Mouse (Mus musculus) limb, embryonic 14.5 days (tissue): ENCODE measurements around the gene Bcar1. TPM values are rescaled to one million over a fixed set of nuclear protein-coding genes. Genes with fewer than 3 reads are reported as not detected.

Experiments used
- ATAC-seq: fragments of 200-750 bp; cut with Nextera tagmentation; 2 replicates; pipeline ENCODE4 v1.8.0; 2017; ENCODE audit warnings: low read depth, moderate number of reproducible peaks, moderate TSS enrichment; ENCODE audit not compliant: low FRiP score
- DNase-seq: peaks from one replicate; pipeline ENCODE4 v3.0.0-alpha.2; 2015; ENCODE audit warnings: low spot score
- H3K27ac ChIP-seq: fragments of 300-500 bp; sonication (generic); replicated peaks from 2 replicates; pipeline ENCODE4 v1.5.1; 2014; ENCODE audit warnings: low read depth, mild to moderate bottlenecking, low read length, moderate library complexity, mixed read lengths
- H3K27me3 ChIP-seq: fragments of 300-500 bp; sonication (generic); 2 replicates; pipeline ENCODE4 v1.6.1; 2014; ENCODE audit warnings: low read length, mixed read lengths; ENCODE audit not compliant: control insufficient read depth, insufficient read depth
- H3K36me3 ChIP-seq: fragments of 300-500 bp; sonication (generic); 2 replicates; pipeline ENCODE4 v1.6.1; 2014; ENCODE audit warnings: mild to moderate bottlenecking, low read length, moderate library complexity, mixed read lengths; ENCODE audit not compliant: control insufficient read depth, insufficient read depth
- H3K4me1 ChIP-seq: fragments of 300-500 bp; sonication (generic); 2 replicates; pipeline ENCODE4 v1.6.1; 2014; ENCODE audit warnings: antibody characterized with exemption, low read length, mixed read lengths; ENCODE audit not compliant: control insufficient read depth, insufficient read depth
- H3K4me2 ChIP-seq: fragments of 300-500 bp; sonication (generic); replicated peaks from 2 replicates; pipeline ENCODE4 v1.6.1; 2014; ENCODE audit warnings: low read depth, mild to moderate bottlenecking, low read length, moderate library complexity; ENCODE audit not compliant: severe bottlenecking
- H3K4me3 ChIP-seq: fragments of 300-500 bp; sonication (generic); replicated peaks from 2 replicates; pipeline ENCODE4 v1.5.1; 2014; ENCODE audit warnings: low read length
- H3K9ac ChIP-seq: fragments of 300-500 bp; sonication (generic); 2 replicates; pipeline ENCODE4 v1.6.1; 2014; ENCODE audit warnings: mild to moderate bottlenecking, low read depth, low read length, moderate library complexity; ENCODE audit not compliant: severe bottlenecking
- H3K9me3 ChIP-seq: fragments of 300-500 bp; sonication (generic); 2 replicates; pipeline ENCODE4 v1.6.1; 2016; ENCODE audit warnings: low read length; ENCODE audit not compliant: control insufficient read depth
- POLR2A ChIP-seq: fragments of 200-500 bp; IDR thresholded peaks from 2 replicates; pipeline ENCODE4 v1.8.0; 2012; ENCODE audit warnings: inconsistent platforms, mild to moderate bottlenecking, moderate library complexity, borderline replicate concordance; ENCODE audit not compliant: insufficient read depth, insufficient read length; ENCODE audit errors: extremely low read depth
- WGBS: fragments of 180-500 bp; shearing (Covaris S2); extraction: QIAGEN DNeasy Blood & Tissue Kit; methylation state at CpG from one replicate; pipeline ENCODE4 v1.1.7; 2014; 5-methylcytosine and 5-hydroxymethylcytosine counted together
- polyA plus RNA-seq, 2 experiments: library from polyadenylated mRNA; depleted of rRNA in 1 of 2; stranded (reverse) in 1 of 2; unstranded in 1 of 2; fragments of >200 nt; fragmentation: Nextera tagmentation in 1 of 2; extraction: Ambion mirVana in 1 of 2; gene quantifications; 2 replicates each; pipeline versions ENCODE4 v1.2.1 to v1.2.3; 2012 to 2014

Gene Bcar1
- polyA plus RNA-seq, 2 experiments: 40.7 to 55.5 TPM

DNA sequence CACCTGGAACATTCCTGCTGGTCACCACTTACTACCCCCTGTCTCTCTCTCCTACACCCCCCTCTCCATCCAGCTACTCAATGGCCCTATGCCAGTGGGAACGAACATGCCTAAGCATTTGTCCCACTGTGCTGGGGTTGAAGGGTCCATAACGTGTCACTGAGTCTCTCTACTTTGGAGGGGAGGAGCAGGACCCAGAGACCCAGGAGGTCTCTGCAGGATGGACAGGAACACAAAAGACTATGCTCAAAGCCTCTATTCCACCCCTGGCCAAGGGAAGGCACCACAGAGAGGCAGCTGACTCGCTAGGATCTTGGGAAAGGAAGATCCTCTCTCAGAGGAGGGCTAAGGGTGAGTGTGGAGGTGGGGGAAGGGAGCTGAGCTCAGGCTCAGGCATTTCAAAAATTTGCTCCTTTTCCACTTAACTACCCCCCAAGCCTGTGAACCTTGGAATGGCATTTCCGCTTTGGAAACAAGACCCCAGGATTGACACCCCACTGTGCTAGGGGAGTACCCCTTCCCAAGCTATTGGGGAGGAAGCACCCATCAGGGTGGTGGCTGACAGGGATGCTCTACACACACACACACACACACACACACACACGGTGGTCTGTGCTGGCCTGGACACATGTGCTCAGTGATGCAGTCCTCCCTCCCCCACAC lies 9.9 kb downstream of the Bcar1 start:
- H3K4me2 ChIP-seq: peak overlapping the region; percentile 71
- peak overlapping the region; percentile 67 for H3K27ac ChIP-seq
- H3K4me3 ChIP-seq: no peak overlapping the region
- peaks cover 66% of the 10 kb centered on the region for H3K4me1 ChIP-seq
- 9% methylated on average over 5 of the region's 5 CpGs for WGBS
- no peaks in the 10 kb centered on the region for H3K36me3 ChIP-seq
- ATAC-seq (no peak), DNase-seq (no peak)
- no peaks in the 10 kb centered on the region for H3K9me3 ChIP-seq
- peak overlapping the region; percentile 5; the same call in 1 of the 2 replicates for H3K9ac ChIP-seq
- no peak for TF ChIP-seq POLR2A
- no peaks in the 10 kb centered on the region for H3K27me3 ChIP-seq

DNA sequence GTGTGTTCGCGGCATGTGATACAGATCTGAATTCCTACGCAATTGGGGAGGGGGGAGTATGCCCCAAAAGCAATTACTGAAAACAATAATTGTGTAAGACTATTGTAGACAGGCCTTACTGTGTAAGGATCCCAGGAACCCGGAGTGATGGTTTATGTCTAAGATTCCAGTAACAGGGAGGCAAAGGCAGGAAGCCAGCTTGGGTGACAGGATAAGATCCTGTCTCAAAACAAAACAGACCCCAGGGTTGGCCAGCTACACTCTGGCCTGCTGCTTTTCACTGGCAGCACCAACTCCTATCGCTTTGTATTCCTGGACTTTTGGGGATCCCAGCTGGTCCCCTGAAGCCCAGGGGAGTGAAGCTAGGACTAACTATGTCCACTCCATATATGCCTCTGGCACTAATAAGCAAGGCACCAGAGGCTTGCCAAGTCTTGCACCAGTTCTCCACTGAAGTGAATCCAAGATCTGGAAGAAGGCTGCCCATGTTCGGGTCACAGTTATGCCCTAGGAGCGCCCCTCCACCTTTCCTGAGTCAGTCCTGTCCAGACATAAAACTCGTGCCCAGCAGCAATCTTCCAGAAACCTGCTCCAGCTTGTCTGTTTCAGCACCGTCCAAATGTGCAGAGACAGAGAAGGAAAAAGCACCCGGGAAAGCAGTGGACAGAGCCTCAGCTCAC lies 11.1 kb downstream of the Bcar1 start:
- no peak for TF ChIP-seq POLR2A
- H3K4me3 ChIP-seq: peak overlapping the region; percentile 82
- H3K36me3 ChIP-seq: no peaks in the 10 kb centered on the region
- no peaks in the 10 kb centered on the region for H3K9me3 ChIP-seq
- peak overlapping the region; percentile 83 for H3K9ac ChIP-seq
- ATAC-seq (no peak), DNase-seq (no peak)
- peak overlapping the region; percentile 71 for H3K4me2 ChIP-seq
- no peaks in the 10 kb centered on the region for H3K27me3 ChIP-seq
- whole genome bisulfite sequencing: 19% methylated on average over 10 of the region's 10 CpGs
- H3K27ac ChIP-seq: peak overlapping the region; percentile 67
- H3K4me1 ChIP-seq: peaks cover 68% of the 10 kb centered on the region

DNA sequence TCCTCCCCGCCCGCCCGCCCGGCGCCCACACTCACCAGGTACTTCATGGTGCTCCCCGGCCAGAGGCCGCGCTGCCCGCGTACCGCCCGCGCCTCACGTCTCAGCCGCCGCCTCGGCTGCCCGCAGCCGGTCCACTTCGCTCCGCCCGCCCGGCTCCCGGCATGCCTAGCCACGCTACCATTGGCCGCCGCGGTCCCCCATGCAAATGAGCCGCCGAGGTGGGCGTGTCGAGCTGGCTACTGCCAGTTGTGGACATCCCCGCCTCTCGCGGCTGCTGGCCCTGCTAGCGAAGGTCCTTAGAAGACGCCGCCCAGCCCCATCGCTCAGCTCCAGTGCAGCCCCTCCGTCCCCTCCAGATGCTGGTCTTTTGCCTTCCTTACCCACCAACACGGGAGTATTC lies 11.6 kb downstream of the Bcar1 start:
- H3K36me3 ChIP-seq: no peaks in the 10 kb centered on the region
- H3K9ac ChIP-seq: peak overlapping the region; percentile 83
- peak overlapping the region; percentile 71 for H3K4me2 ChIP-seq
- ATAC-seq: peak; percentile 95
- peak overlapping the region; percentile 70 for H3K27ac ChIP-seq
- 0% methylated on average over 12 of the region's 41 CpGs for WGBS
- no peaks in the 10 kb centered on the region for H3K9me3 ChIP-seq
- peaks cover 67% of the 10 kb centered on the region for H3K4me1 ChIP-seq
- peak overlapping the region; percentile 82 for H3K4me3 ChIP-seq
- DNase-seq: peak; percentile 96
- TF ChIP-seq POLR2A: no peak
- no peaks in the 10 kb centered on the region for H3K27me3 ChIP-seq

DNA sequence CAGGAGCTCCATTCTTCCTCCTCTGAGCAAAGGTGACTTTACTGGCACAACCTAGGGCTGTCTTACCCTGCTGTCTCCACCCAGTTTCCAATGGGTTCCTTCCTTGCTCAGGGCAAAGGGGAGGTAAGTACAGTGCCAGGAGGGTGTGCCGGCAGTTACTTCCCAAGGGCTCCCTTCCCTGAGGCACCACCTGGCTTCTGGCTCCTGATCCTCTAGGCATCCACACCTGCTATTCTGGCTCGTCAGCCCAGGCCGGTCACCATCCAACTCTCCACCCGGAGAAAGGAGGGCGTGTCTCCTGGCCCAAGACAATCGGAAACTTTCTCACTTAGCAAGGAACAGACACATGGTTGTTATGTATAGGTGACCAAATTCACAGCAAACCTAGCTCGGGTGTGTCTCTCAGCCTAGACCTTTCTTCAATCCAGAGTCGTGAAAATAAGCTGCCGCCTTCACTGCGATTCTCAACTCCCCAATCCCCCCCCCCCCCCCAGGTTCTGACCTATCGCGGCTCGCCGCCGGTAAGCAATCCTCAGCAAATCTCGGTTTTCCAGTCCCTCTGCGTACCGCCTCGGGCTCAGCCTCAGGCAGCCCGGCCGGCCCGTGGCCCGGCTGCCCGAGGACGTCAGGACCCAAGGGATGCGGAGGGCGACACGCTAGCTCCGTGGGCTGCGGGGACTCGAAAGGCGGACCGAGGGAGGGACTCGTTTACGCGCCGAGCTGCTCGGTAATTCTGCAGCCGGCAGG lies 12.2 kb downstream of the Bcar1 start:
- H3K36me3 ChIP-seq: no peaks in the 10 kb centered on the region
- H3K4me1 ChIP-seq: peaks cover 66% of the 10 kb centered on the region
- H3K9ac ChIP-seq: peak overlapping the region; percentile 83
- no peak for DNase-seq
- H3K9me3 ChIP-seq: no peaks in the 10 kb centered on the region
- H3K4me3 ChIP-seq: peak overlapping the region; percentile 82
- TF ChIP-seq POLR2A: no peak
- WGBS: under 1% methylated on average over 24 of the region's 39 CpGs
- ATAC-seq: peak; percentile 24; the same call in 1 of the 2 replicates
- H3K4me2 ChIP-seq: peak overlapping the region; percentile 71
- no peaks in the 10 kb centered on the region for H3K27me3 ChIP-seq
- peak overlapping the region; percentile 70 for H3K27ac ChIP-seq

DNA sequence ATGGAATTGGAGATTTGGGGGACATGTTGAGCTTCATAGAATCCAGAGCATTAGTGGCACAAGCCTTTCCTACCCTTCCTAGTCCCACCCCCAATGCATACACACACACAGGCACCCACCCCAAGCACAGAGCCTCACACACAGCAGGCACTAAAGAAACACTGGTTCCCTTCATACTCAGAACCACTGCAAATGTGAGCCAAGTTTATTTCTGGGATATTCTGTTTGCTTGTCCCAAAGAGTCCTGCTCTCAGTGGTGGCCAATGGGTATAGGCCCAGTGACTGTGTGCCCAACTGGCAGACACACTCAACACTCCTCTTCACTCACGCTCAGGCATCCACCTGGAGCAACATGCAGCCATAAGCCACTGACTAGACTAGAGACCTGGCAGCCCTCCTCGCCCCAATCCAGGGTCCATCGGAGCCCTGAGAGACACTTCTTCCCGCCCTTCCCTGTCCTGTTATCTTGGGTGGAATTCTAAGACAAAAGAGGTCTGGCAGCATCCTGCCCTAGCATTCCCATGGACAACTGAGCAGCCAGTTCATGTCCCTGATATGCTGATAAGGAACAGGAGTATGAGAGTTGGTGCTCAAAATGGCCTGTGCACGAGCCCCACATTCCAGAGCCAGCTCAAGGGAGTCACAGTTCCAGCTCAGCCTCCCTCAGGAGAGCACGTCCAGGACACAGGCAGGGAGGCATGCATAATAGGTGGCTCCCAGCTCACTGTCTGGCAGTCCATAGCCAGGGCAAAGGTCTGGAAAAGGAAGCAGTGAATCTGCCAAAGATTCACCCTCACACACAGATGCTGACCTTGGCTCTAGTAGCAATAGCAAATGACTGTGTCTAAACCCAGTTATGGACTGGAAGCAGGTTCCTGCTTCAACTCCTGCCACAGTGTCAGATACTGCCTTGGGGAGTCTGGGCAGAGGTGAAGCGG lies 14.1 kb downstream of the Bcar1 start:
- no peak overlapping the region for H3K27ac ChIP-seq
- DNase-seq (no peak), ATAC-seq (no peak)
- no peak overlapping the region for H3K4me2 ChIP-seq
- no peaks in the 10 kb centered on the region for H3K36me3 ChIP-seq
- WGBS: 64% methylated on average over 7 of the region's 7 CpGs
- TF ChIP-seq POLR2A: no peak
- H3K9ac ChIP-seq: no peak overlapping the region
- H3K4me3 ChIP-seq: no peak overlapping the region
- no peaks in the 10 kb centered on the region for H3K9me3 ChIP-seq
- no peaks in the 10 kb centered on the region for H3K27me3 ChIP-seq
- H3K4me1 ChIP-seq: peaks cover 54% of the 10 kb centered on the region
